Mouse (Mus musculus): Measurements from ENCODE around the gene Ppp1r3c.

- TF ChIP-seq CTCF (IDR thresholded peaks at IDR 0.05; ENCODE audit: borderline replicate concordance, insufficient read depth, low read length), result no peak
- TF ChIP-seq POLR2A (IDR thresholded peaks at IDR 0.05; ENCODE audit: low read depth, low read length), result no peak
These were observed 44.5 kb downstream of the Ppp1r3c start for GRCm38 (mm10) chr19:36691941-36692340.

Data from embryonic fibroblast, embryonic 13.5 days (primary cell).